Mouse (Mus musculus) c-Kit-positive CD71-negative TER-119-negative erythroid progenitor cells, embryonic 14.5 days (primary cell): Measurements from ENCODE around the gene Naaladl2.

Source experiments
- DNase-seq: peaks from one replicate; pipeline ENCODE4 v3.0.0-alpha.2; 2013; ENCODE audit warnings: low read depth

Naaladl2 gene

GRCm38 (mm10) chr3:23962961-23963621, 1181.0 kb downstream of the Naaladl2 start:
- DNase-seq: no peak

GRCm38 (mm10) chr3:23946182-23946581, 1197.9 kb downstream of the Naaladl2 start:
- DNase-seq: no peak

- DNase-seq: no peak
These were observed 1206.8 kb downstream of the Naaladl2 start for GRCm38 (mm10) chr3:23937299-23937698.

- no peak for DNase-seq
These were observed 1216.0 kb downstream of the Naaladl2 start for GRCm38 (mm10) chr3:23928097-23928496.

GRCm38 (mm10) chr3:23907682-23908081, 1236.4 kb downstream of the Naaladl2 start:
- DNase-seq: no peak

GRCm38 (mm10) chr3:23865688-23866087, 1278.4 kb downstream of the Naaladl2 start:
- no peak for DNase-seq

GRCm38 (mm10) chr3:23857275-23857674, 1286.8 kb downstream of the Naaladl2 start:
- no peak for DNase-seq

GRCm38 (mm10) chr3:23817585-23817984, 1326.5 kb downstream of the Naaladl2 start:
- no peak for DNase-seq

- no peak for DNase-seq
These were observed 1385.3 kb downstream of the Naaladl2 start for GRCm38 (mm10) chr3:23758746-23759145.
